Mouse (Mus musculus) ES-Bruce4 (cell line): ENCODE measurements at regions not wholly inside any gene's neighbourhood (a gene's known extent, or its start where the extent isn't known, plus 50 kb on each side); places are given as distances from the start of the nearest gene placed in this dataset.

Experiments used
- CTCF ChIP-seq: IDR thresholded peaks from one replicate; pipeline ENCODE4 v1.8.1; 2011; ENCODE audit warnings: low read depth, low read length
- EP300 ChIP-seq: IDR thresholded peaks from 2 replicates; pipeline ENCODE4 v1.6.1; 2011; ENCODE audit warnings: low read depth, low read length; ENCODE audit not compliant: insufficient read depth
- POLR2A ChIP-seq: IDR thresholded peaks from one replicate; pipeline ENCODE4 v1.8.1; 2011; ENCODE audit warnings: low read length; ENCODE audit not compliant: insufficient read depth

DNA sequence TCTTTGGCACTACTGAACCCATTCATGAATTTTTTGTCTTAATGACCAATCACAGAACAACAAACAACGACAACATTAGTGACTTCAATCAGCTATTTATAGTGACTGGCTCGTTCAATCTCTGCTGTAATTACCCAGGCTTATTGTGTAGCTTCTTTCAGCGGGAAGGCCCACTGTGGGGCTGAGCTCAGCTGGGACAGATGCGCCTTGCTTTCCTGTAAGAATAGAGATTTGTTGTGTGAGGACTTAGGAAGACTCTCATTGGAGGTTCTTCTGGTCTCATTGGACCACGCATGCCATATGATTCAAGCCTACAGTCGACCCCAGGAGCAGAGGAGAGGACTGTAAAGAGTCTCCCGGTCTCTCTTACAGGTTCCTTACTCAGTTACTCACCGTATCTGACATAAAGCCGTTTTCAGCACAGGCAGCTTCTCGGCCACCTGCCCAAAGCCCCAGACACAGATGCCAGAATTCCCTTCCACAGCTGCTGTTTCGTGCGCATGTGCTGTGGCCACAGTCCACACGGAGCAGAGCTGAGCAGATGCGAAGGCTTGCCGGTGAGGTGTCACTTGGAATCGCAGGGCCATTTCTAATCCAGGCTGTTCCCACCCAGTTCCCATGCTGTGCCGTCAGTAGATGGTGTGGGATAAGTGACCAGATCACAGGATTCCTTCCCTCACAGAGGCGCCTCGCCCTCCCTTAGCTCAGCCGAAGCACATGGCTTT, 145.5 kb upstream of the Frmd6 start:
- TF ChIP-seq CTCF (no peak), POLR2A (no peak), EP300 (no peak)
